Mouse (Mus musculus) cortical plate, adult 2 months (tissue): Measurements from ENCODE around the gene Cracr2b.

Experiments used
- CTCF ChIP-seq: fragments of 200-500 bp; IDR thresholded peaks from 2 replicates; pipeline ENCODE4 v1.5.1; 2011; ENCODE audit warnings: mild to moderate bottlenecking, control low read depth, low read length; ENCODE audit not compliant: insufficient read depth; ENCODE audit errors: extremely low read depth
- POLR2A ChIP-seq: fragments of 200-500 bp; IDR thresholded peaks from 2 replicates; pipeline ENCODE4 v1.6.1; 2011; ENCODE audit warnings: mild to moderate bottlenecking, low read length, control low read depth; ENCODE audit not compliant: insufficient read depth; ENCODE audit errors: extremely low read depth

DNA sequence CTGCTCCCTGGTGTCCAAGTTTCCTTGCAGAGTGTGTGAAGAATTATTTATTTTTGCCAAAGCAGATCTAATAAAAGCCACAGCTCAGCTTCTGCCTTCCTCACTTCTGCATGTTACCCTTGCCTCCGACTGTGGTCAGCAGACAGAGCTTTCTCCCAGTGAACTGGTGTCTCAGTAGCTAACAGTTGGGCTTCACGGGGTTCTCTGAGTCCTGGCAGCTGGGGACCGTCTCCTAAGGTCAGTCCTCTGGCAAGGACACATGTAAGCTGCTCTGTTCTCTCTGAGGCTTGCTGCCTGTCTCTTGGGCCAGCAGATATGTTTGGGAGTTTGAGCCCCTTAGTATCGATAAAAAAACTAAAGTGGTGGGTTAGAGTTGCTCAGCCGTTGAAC is 898 bp upstream of the Cracr2b start:
- TF ChIP-seq CTCF (no peak), POLR2A (no peak)
